Mouse (Mus musculus) bone marrow, adult 2 months (tissue): ENCODE results near the gene Dmpk.

Experiments used
- CTCF ChIP-seq: fragments of 200-500 bp; IDR thresholded peaks from 2 replicates; pipeline ENCODE4 v1.5.1; 2011; ENCODE audit warnings: low read length, control low read depth; ENCODE audit not compliant: control insufficient read depth, insufficient read depth
- POLR2A ChIP-seq: fragments of 200-500 bp; IDR thresholded peaks from 2 replicates; pipeline ENCODE4 v1.6.1; 2011; ENCODE audit warnings: low read depth, mild to moderate bottlenecking, control low read depth, low read length, borderline replicate concordance; ENCODE audit not compliant: control insufficient read depth

- TF ChIP-seq CTCF: no peak
- no peak for TF ChIP-seq POLR2A
Measured at GRCm38 (mm10) chr7:19092381-19093173, 8.9 kb downstream of the Dmpk start.
